Mouse (Mus musculus): ENCODE data around the gene Fnip2.

GRCm38 (mm10) chr3:79443850-79444249 lies 123.7 kb downstream of the Fnip2 start:
- no peak for TF ChIP-seq KAT2A (IDR thresholded peaks at IDR 0.05; ENCODE audit: insufficient replicate concordance, low read length)
- TF ChIP-seq SIN3A (IDR thresholded peaks at IDR 0.05; ENCODE audit: low read length) = no peak
- no peak for TF ChIP-seq POLR2A (IDR thresholded peaks at IDR 0.05; ENCODE audit: low read depth, low read length)
- no peak for TF ChIP-seq EP300 (IDR thresholded peaks at IDR 0.05; ENCODE audit: low read length)
- TF ChIP-seq ZNF384 (IDR thresholded peaks at IDR 0.05; ENCODE audit: low read depth, low read length) = no peak
- TF ChIP-seq CTCF (conservative IDR thresholded peaks at IDR 0.05 in 1 of 2, IDR thresholded peaks at IDR 0.05 in 1 of 2; ENCODE audit: low read depth in 2 of 2, low read length in 2 of 2) = no peak
- no peak for TF ChIP-seq SMC3 (IDR thresholded peaks at IDR 0.05; ENCODE audit: low read depth, low read length)
- TF ChIP-seq PAX5 (IDR thresholded peaks at IDR 0.05; ENCODE audit: low read length) = no peak
- no peak for TF ChIP-seq ELF1 (IDR thresholded peaks at IDR 0.05; ENCODE audit: low read depth, low read length)
- no peak for TF ChIP-seq TBP (conservative IDR thresholded peaks at IDR 0.05; ENCODE audit: low read depth, low read length)
- TF ChIP-seq POLR2AphosphoS2 (IDR thresholded peaks at IDR 0.05; ENCODE audit: low read depth, low read length) = no peak
- TF ChIP-seq ETS1 (conservative IDR thresholded peaks at IDR 0.05; ENCODE audit: low read depth, low read length) = no peak
- no peak for TF ChIP-seq TCF12 (IDR thresholded peaks at IDR 0.05; ENCODE audit: low read depth, low read length)
- TF ChIP-seq RAD21 (IDR thresholded peaks at IDR 0.05; ENCODE audit: low read depth, low read length) = no peak

All from CH12.LX (cell line).